Mouse (Mus musculus) limb, embryonic 12.5 days (tissue): ENCODE measurements at regions not wholly inside any gene's neighbourhood (a gene's known extent, or its start where the extent isn't known, plus 50 kb on each side); places are given as distances from the start of the nearest gene placed in this dataset.
"Not testable (repeated sequence)": the region's sequence is repeated elsewhere in the genome, so short reads cannot be mapped to it uniquely, and the experiment has no call there.

Experiments used
- ATAC-seq: fragments of 200-750 bp; cut with Nextera tagmentation; 2 replicates; pipeline ENCODE4 v1.8.0; 2017; ENCODE audit warnings: low read depth, moderate TSS enrichment; ENCODE audit not compliant: insufficient number of reproducible peaks, insufficient read depth, low FRiP score, low TSS enrichment
- H3K27ac ChIP-seq: fragments of 300-500 bp; sonication (generic); 2 replicates; pipeline ENCODE4 v1.5.1; 2016; ENCODE audit warnings: mild to moderate bottlenecking, moderate library complexity
- H3K27me3 ChIP-seq: fragments of 300-500 bp; sonication (generic); 2 replicates; pipeline ENCODE4 v1.6.1; 2016; ENCODE audit warnings: mild to moderate bottlenecking, moderate library complexity
- H3K36me3 ChIP-seq: fragments of 300-500 bp; sonication (generic); 2 replicates; pipeline ENCODE4 v1.6.1; 2016; ENCODE audit warnings: mild to moderate bottlenecking, moderate library complexity
- H3K4me1 ChIP-seq: fragments of 300-500 bp; sonication (generic); replicated peaks from 2 replicates; pipeline ENCODE4 v1.6.1; 2016
- H3K4me2 ChIP-seq: fragments of 300-500 bp; sonication (generic); 2 replicates; pipeline ENCODE4 v1.6.1; 2016; ENCODE audit warnings: mild to moderate bottlenecking, moderate library complexity
- H3K4me3 ChIP-seq: fragments of 300-500 bp; sonication (generic); replicated peaks from 2 replicates; pipeline ENCODE4 v1.5.1; 2016; ENCODE audit warnings: mild to moderate bottlenecking
- H3K9ac ChIP-seq: fragments of 300-500 bp; sonication (generic); replicated peaks from 2 replicates; pipeline ENCODE4 v1.6.1; 2016; ENCODE audit warnings: mild to moderate bottlenecking, moderate library complexity
- H3K9me3 ChIP-seq: fragments of 300-500 bp; sonication (generic); 2 replicates; pipeline ENCODE4 v1.6.1; 2016; ENCODE audit warnings: mild to moderate bottlenecking, moderate library complexity
- WGBS: fragments of 180-500 bp; shearing (Covaris S2); methylation state at CpG from one replicate; pipeline ENCODE4 v1.1.7; 2016; 5-methylcytosine and 5-hydroxymethylcytosine counted together

- Histone ChIP-seq H3K4me1 (peaks cover 5% of the 10 kb centered on the region; the same call in 1 of the 2 replicates), H3K9me3 (no peaks in the 10 kb centered on the region), H3K4me3 (no peak overlapping the region), H3K4me2 (no peak overlapping the region), H3K27me3 (no peaks in the 10 kb centered on the region), H3K36me3 (no peaks in the 10 kb centered on the region), H3K27ac (no peak overlapping the region), H3K9ac (no peak overlapping the region)
- ATAC-seq = no peak
- WGBS = 20% methylated on average over 4 of the region's 4 CpGs
Observed at GRCm38 (mm10) chr4:5590531-5590930, 797.4 kb upstream of the Impad1 start.

GRCm38 (mm10) chr4:5587465-5587864 is 794.3 kb upstream of the Impad1 start:
- no peak overlapping the region for H3K9ac ChIP-seq
- H3K36me3 ChIP-seq = no peaks in the 10 kb centered on the region
- 91% methylated on average over 4 of the region's 4 CpGs for WGBS
- H3K4me1 ChIP-seq = peaks cover 5% of the 10 kb centered on the region; the same call in 1 of the 2 replicates
- no peak overlapping the region for H3K4me2 ChIP-seq
- no peaks in the 10 kb centered on the region for H3K27me3 ChIP-seq
- H3K4me3 ChIP-seq = no peak overlapping the region
- no peaks in the 10 kb centered on the region for H3K9me3 ChIP-seq
- H3K27ac ChIP-seq = no peak overlapping the region
- ATAC-seq = no peak

GRCm38 (mm10) chr4:5585205-5585604 is 792.0 kb upstream of the Impad1 start:
- 27% methylated on average over 4 of the region's 4 CpGs for WGBS
- H3K4me1 ChIP-seq = peaks cover under 1% of the 10 kb centered on the region; the same call in 1 of the 2 replicates
- H3K27me3 ChIP-seq = no peaks in the 10 kb centered on the region
- no peaks in the 10 kb centered on the region for H3K9me3 ChIP-seq
- no peak overlapping the region for H3K4me2 ChIP-seq
- H3K4me3 ChIP-seq = no peak overlapping the region
- no peaks in the 10 kb centered on the region for H3K36me3 ChIP-seq
- no peak for ATAC-seq
- H3K9ac ChIP-seq = no peak overlapping the region
- no peak overlapping the region for H3K27ac ChIP-seq

GRCm38 (mm10) chr4:5583989-5584677 is 791.0 kb upstream of the Impad1 start:
- Histone ChIP-seq H3K27ac (no peak overlapping the region), H3K4me3 (no peak overlapping the region), H3K4me2 (no peak overlapping the region), H3K4me1 (no peaks in the 10 kb centered on the region), H3K9ac (no peak overlapping the region), H3K27me3 (no peaks in the 10 kb centered on the region), H3K9me3 (no peaks in the 10 kb centered on the region), H3K36me3 (no peaks in the 10 kb centered on the region)
- peak; percentile 52; the same call in 1 of the 2 replicates for ATAC-seq
- WGBS = 56% methylated on average over 6 of the region's 6 CpGs

GRCm38 (mm10) chr4:5568076-5568475 is 774.9 kb upstream of the Impad1 start:
- no peaks in the 10 kb centered on the region for H3K36me3 ChIP-seq
- no peaks in the 10 kb centered on the region for H3K27me3 ChIP-seq
- H3K4me1 ChIP-seq = no peaks in the 10 kb centered on the region
- no peaks in the 10 kb centered on the region for H3K9me3 ChIP-seq
- no peak overlapping the region for H3K4me2 ChIP-seq
- no peak overlapping the region for H3K27ac ChIP-seq
- no peak overlapping the region for H3K9ac ChIP-seq
- no peak overlapping the region for H3K4me3 ChIP-seq
- no peak for ATAC-seq

GRCm38 (mm10) chr4:5560001-5560657 is 767.0 kb upstream of the Impad1 start:
- WGBS = 58% methylated on average over 3 of the region's 3 CpGs
- no peak overlapping the region for H3K9ac ChIP-seq
- H3K27me3 ChIP-seq = no peaks in the 10 kb centered on the region
- no peak for ATAC-seq
- no peak overlapping the region for H3K27ac ChIP-seq
- no peak overlapping the region for H3K4me2 ChIP-seq
- no peak overlapping the region for H3K4me3 ChIP-seq
- no peaks in the 10 kb centered on the region for H3K9me3 ChIP-seq
- no peaks in the 10 kb centered on the region for H3K36me3 ChIP-seq
- H3K4me1 ChIP-seq = no peaks in the 10 kb centered on the region

- Histone ChIP-seq H3K27me3 (no peaks in the 10 kb centered on the region), H3K4me2 (no peak overlapping the region), H3K36me3 (no peaks in the 10 kb centered on the region), H3K4me1 (no peaks in the 10 kb centered on the region), H3K4me3 (no peak overlapping the region), H3K9me3 (no peaks in the 10 kb centered on the region), H3K27ac (no peak overlapping the region), H3K9ac (no peak overlapping the region)
- ATAC-seq = no peak
- 90% methylated on average over 3 of the region's 3 CpGs for WGBS
Observed at GRCm38 (mm10) chr4:5540155-5540554, 747.0 kb upstream of the Impad1 start.

- H3K36me3 ChIP-seq = no peaks in the 10 kb centered on the region
- H3K9ac ChIP-seq = no peak overlapping the region
- ATAC-seq = no peak
- H3K4me1 ChIP-seq = no peaks in the 10 kb centered on the region
- no peaks in the 10 kb centered on the region for H3K9me3 ChIP-seq
- no peaks in the 10 kb centered on the region for H3K27me3 ChIP-seq
- whole genome bisulfite sequencing = 54% methylated on average over 4 of the region's 4 CpGs
- H3K4me2 ChIP-seq = no peak overlapping the region
- no peak overlapping the region for H3K27ac ChIP-seq
- no peak overlapping the region for H3K4me3 ChIP-seq
Observed at GRCm38 (mm10) chr4:5530416-5530815, 737.3 kb upstream of the Impad1 start.

GRCm38 (mm10) chr4:5518522-5518921 is 725.4 kb upstream of the Impad1 start:
- WGBS = 69% methylated on average over 2 of the region's 2 CpGs
- no peaks in the 10 kb centered on the region; the same call in 1 of the 2 replicates for H3K4me1 ChIP-seq
- H3K4me3 ChIP-seq = no peak overlapping the region
- no peaks in the 10 kb centered on the region for H3K36me3 ChIP-seq
- no peak for ATAC-seq
- no peak overlapping the region for H3K27ac ChIP-seq
- no peaks in the 10 kb centered on the region for H3K27me3 ChIP-seq
- H3K9me3 ChIP-seq = no peaks in the 10 kb centered on the region
- H3K9ac ChIP-seq = no peak overlapping the region
- H3K4me2 ChIP-seq = no peak overlapping the region

- H3K4me3 ChIP-seq, H3K36me3 ChIP-seq, H3K27ac ChIP-seq, H3K4me2 ChIP-seq, ATAC-seq, H3K9ac ChIP-seq, H3K9me3 ChIP-seq, H3K27me3 ChIP-seq, H3K4me1 ChIP-seq: not testable (repeated sequence)
- 82% methylated on average over 6 of the region's 6 CpGs for WGBS
Observed at GRCm38 (mm10) chr4:5515426-5515825, 722.3 kb upstream of the Impad1 start.

GRCm38 (mm10) chr4:5511743-5512142 is 718.6 kb upstream of the Impad1 start:
- Histone ChIP-seq H3K36me3 (no peaks in the 10 kb centered on the region), H3K9me3 (no peaks in the 10 kb centered on the region), H3K4me3 (no peak overlapping the region), H3K4me1 (no peaks in the 10 kb centered on the region), H3K27ac (no peak overlapping the region), H3K9ac (no peak overlapping the region), H3K4me2 (no peak overlapping the region), H3K27me3 (no peaks in the 10 kb centered on the region)
- ATAC-seq = no peak

- no peaks in the 10 kb centered on the region for H3K27me3 ChIP-seq
- H3K9ac ChIP-seq = no peak overlapping the region
- no peaks in the 10 kb centered on the region for H3K4me1 ChIP-seq
- no peak overlapping the region for H3K4me2 ChIP-seq
- H3K9me3 ChIP-seq = no peaks in the 10 kb centered on the region
- no peak overlapping the region for H3K27ac ChIP-seq
- WGBS = 85% methylated on average over 5 of the region's 5 CpGs
- H3K4me3 ChIP-seq = no peak overlapping the region
- no peaks in the 10 kb centered on the region for H3K36me3 ChIP-seq
- no peak for ATAC-seq
Observed at GRCm38 (mm10) chr4:5509398-5509797, 716.2 kb upstream of the Impad1 start.
